Mouse (Mus musculus) heart, postnatal 0 days (tissue): ENCODE measurements at regions not wholly inside any gene's neighbourhood (a gene's known extent, or its start where the extent isn't known, plus 50 kb on each side); places are given as distances from the start of the nearest gene placed in this dataset.

ENCODE experiments used
- CTCF ChIP-seq: IDR thresholded peaks from 2 replicates; pipeline ENCODE4 v1.5.1; 2016; ENCODE audit warnings: antibody characterized with exemption, control low read depth, low read depth
- EP300 ChIP-seq: IDR thresholded peaks from 2 replicates; pipeline ENCODE4 v1.6.1; 2016; ENCODE audit warnings: antibody characterized with exemption, low read depth

DNA sequence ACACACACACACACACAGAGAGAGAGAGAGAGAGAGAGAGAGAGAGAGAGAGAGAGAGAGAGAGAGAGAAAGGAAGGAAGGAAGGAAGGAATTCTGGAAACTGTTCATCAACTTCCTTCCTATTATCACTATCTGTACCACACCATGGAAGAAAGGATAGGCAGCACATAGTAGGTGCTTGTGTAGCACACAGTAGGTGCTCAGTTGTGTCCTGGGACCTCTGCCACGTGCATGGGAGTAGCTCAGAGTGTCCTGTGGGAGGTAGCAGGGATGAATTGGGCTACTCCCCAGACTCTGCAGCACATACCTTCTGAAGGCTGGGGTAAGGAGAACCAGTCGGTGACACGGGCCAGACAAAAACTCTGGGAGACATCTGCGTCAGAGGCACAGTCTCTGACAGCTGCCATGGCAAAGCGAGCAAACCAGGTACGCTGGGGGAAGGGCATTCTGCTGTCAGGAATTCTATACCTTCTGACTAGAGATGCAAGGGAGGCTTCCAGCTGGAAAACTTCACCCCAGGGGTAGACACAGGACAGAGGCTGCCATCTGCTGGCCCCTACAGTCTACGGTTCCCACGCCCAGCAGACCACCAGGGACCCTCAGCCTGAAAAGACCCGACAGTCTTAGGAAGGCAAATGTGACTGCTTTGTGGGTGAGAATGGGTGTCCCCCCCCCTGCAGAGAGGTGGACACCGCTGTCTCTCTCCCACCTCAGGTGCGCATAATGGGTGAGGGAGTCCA is 126.2 kb upstream of the Igsf21 start:
- TF ChIP-seq EP300 (no peak), CTCF (no peak)
